In the genomic region with DNA sequence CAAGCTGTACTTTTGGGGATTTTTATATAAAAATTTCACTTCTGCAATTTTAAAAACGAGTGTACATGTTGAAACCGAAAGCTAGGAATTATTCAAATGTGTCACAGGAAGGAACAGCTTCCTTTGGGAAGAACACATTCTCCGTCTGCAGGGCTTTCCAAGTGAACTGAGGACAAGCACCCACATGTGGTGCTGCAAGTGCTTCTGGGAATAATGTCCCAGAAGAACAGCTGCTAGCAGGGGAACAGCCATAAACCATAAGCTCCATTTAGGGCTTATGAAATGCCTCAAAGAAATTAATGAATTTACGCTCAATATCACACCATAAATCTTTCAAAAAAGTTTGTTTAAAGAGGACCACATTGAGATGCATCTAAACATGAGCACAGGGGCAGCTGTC, we compare ENCODE assay signal across 9 mouse cellular contexts.
DNase-seq lines count a peak whose midpoint lies in the region; ATAC-seq and TF ChIP-seq lines count a peak whose summit lies in the region.
"Had no signal": no experiment of that assay in that cellular context is flagged by ENCODE, and none has a peak within 500 bp of the region (broad histone marks: within the 10 kb centered on the region; RNA-seq: fewer than 3 reads in every experiment).

No protein-coding gene starts in this region.

- H3K4me3 ChIP-seq in intestine, embryonic 15.5 days (replicated peaks), result no peak overlapping the region
- no peak overlapping the region for H3K4me3 ChIP-seq in intestine, embryonic 16.5 days (ENCODE audit: low read length)
- H3K4me3 ChIP-seq in bone marrow macrophage, adult 2 months (ENCODE audit: insufficient read depth, low read length), result peak overlapping the region; percentile 45; the same call in 1 of the 2 replicates
- no peak overlapping the region for H3K4me3 ChIP-seq in hindbrain, embryonic 14.5 days (replicated peaks; ENCODE audit: low read length)

- intact Hi-C loops in left cerebral cortex, postnatal 14 days (cut with DNase I), result no loop called here

- H3K4me1 ChIP-seq in intestine, embryonic 15.5 days (replicated peaks), result no peaks in the 10 kb centered on the region
- H3K4me1 ChIP-seq in intestine, embryonic 16.5 days (ENCODE audit: control insufficient read depth, insufficient read depth, low read length), result 0 out of 2 replicates have a peak, but pooled peaks cover 4% of the 10 kb centered on the region
- H3K4me1 ChIP-seq in bone marrow macrophage, adult 2 months (ENCODE audit: control insufficient read depth, insufficient read depth, low read length), result peaks cover 7% of the 10 kb centered on the region
- H3K4me1 ChIP-seq in hindbrain, embryonic 14.5 days (replicated peaks; ENCODE audit: control insufficient read depth, insufficient read depth, low read length), result no peaks in the 10 kb centered on the region

- no peaks in the 10 kb centered on the region for H3K9me3 ChIP-seq in intestine, embryonic 15.5 days
- H3K9me3 ChIP-seq in intestine, embryonic 16.5 days (ENCODE audit: control insufficient read depth, low read length), result no peaks in the 10 kb centered on the region
- H3K9me3 ChIP-seq in hindbrain, embryonic 14.5 days (ENCODE audit: control insufficient read depth, low read length), result no peaks in the 10 kb centered on the region

- no peak for TF ChIP-seq POLR2A in bone marrow macrophage, adult 2 months (IDR thresholded peaks at IDR 0.05; ENCODE audit: borderline replicate concordance, low read depth, low read length)

- H3K27ac ChIP-seq in intestine, embryonic 15.5 days, result no peak overlapping the region
- no peak overlapping the region for H3K27ac ChIP-seq in intestine, embryonic 16.5 days (ENCODE audit: low read length)
- H3K27ac ChIP-seq in bone marrow macrophage, adult 2 months (ENCODE audit: insufficient read depth, low read depth, low read length), result peak overlapping the region; percentile 26
- H3K27ac ChIP-seq in hindbrain, embryonic 14.5 days, result no peak overlapping the region

- peak; percentile 34; the same call in 1 of the 2 replicates for ATAC-seq in intestine, embryonic 15.5 days
- ATAC-seq in intestine, embryonic 16.5 days, result no peak; the same call in 1 of the 2 replicates
- no peak for ATAC-seq in hindbrain, embryonic 14.5 days (ENCODE audit: low FRiP score)

- H3K9ac ChIP-seq in intestine, embryonic 15.5 days, result no peak overlapping the region
- H3K9ac ChIP-seq in intestine, embryonic 16.5 days (ENCODE audit: low read depth, low read length), result no peak overlapping the region
- H3K9ac ChIP-seq in hindbrain, embryonic 14.5 days, result no peak overlapping the region

- no peak overlapping the region for H3K4me2 ChIP-seq in intestine, embryonic 15.5 days (replicated peaks)
- H3K4me2 ChIP-seq in intestine, embryonic 16.5 days (ENCODE audit: low read depth, low read length), result no peak overlapping the region
- no peak overlapping the region for H3K4me2 ChIP-seq in hindbrain, embryonic 14.5 days (replicated peaks)

- 52% methylated on average over 4 of the region's 4 CpGs for WGBS in intestine, embryonic 15.5 days
- WGBS in intestine, embryonic 16.5 days, result 55% methylated on average over 4 of the region's 4 CpGs
- 70% methylated on average over 4 of the region's 4 CpGs for WGBS in hindbrain, embryonic 14.5 days

- H3K27me3 ChIP-seq in intestine, embryonic 15.5 days (replicated peaks), result no peaks in the 10 kb centered on the region
- H3K27me3 ChIP-seq in intestine, embryonic 16.5 days (replicated peaks; ENCODE audit: control insufficient read depth, insufficient read depth, low read length), result no peaks in the 10 kb centered on the region
- no peaks in the 10 kb centered on the region for H3K27me3 ChIP-seq in hindbrain, embryonic 14.5 days (ENCODE audit: control insufficient read depth, insufficient read depth, low read length)

- peak; percentile 29 to 66 for DNase-seq in frontal cortex, postnatal 36 days (ENCODE audit: low spot score in 2 of 2)
- peak; percentile 61 to 75 for DNase-seq in left cerebral cortex, postnatal 14 days (ENCODE audit: low spot score in 2 of 2)
- DNase-seq in hindbrain, embryonic 14.5 days (ENCODE audit: low spot score), result no peak
- no peak for DNase-seq in urinary bladder, postnatal 10 days (ENCODE audit: low spot score)
- no peak for DNase-seq in natural killer cell, adult 2 months (ENCODE audit: low spot score in 2 of 2)
- DNase-seq: cerebellum, adult 11 months had no signal

- H3K36me3 ChIP-seq in intestine, embryonic 15.5 days, result no peaks in the 10 kb centered on the region
- no peaks in the 10 kb centered on the region for H3K36me3 ChIP-seq in intestine, embryonic 16.5 days (ENCODE audit: control insufficient read depth, insufficient read depth, low read length)
- no peaks in the 10 kb centered on the region for H3K36me3 ChIP-seq in hindbrain, embryonic 14.5 days (replicated peaks; ENCODE audit: control insufficient read depth, insufficient read depth)

- TF ChIP-seq CTCF in bone marrow macrophage, adult 2 months (IDR thresholded peaks at IDR 0.05; ENCODE audit: low read depth, low read length), result no peak

Comparison
In these comparisons a context has a peak if more than half of its experiments do, and no peak if none do; other contexts are left out.
1. DNase-seq: peak in frontal cortex, postnatal 36 days (2 of 2) and left cerebral cortex, postnatal 14 days (2 of 2); none in hindbrain, embryonic 14.5 days (single experiment), urinary bladder, postnatal 10 days (single experiment) and natural killer cell, adult 2 months (0 of 2).